Mouse (Mus musculus): ENCODE results near the gene 4931406C07Rik. TPM values are rescaled to one million over a fixed set of nuclear protein-coding genes. Genes with fewer than 3 reads are reported as not detected.
A peak's percentile ranks its signal among the peaks of the same experiment; 100 is the strongest.
"Not testable (repeated sequence)": the region's sequence is repeated elsewhere in the genome, so short reads cannot be mapped to it uniquely, and the experiment has no call there.

Gene 4931406C07Rik
- total RNA-seq, 1 experiment = 6.5 TPM

GRCm38 (mm10) chr9:15317223-15318169, 11.2 kb upstream of the 4931406C07Rik start:
- H3K36me3 ChIP-seq (ENCODE audit: control insufficient read depth, insufficient read depth, low read length, poor library complexity, severe bottlenecking) = peaks cover 33% of the 10 kb centered on the region; the same call in 1 of the 2 replicates
- no peaks in the 10 kb centered on the region for H3K9me3 ChIP-seq (ENCODE audit: control insufficient read depth, insufficient read depth, low read depth, low read length)
- no peak for DNase-seq (ENCODE audit: low read depth, low spot score)
- no peak overlapping the region for H3K27ac ChIP-seq (ENCODE audit: insufficient read depth, low read depth, low read length, poor library complexity, severe bottlenecking)
- H3K4me1 ChIP-seq (ENCODE audit: control insufficient read depth in 2 of 2, insufficient read depth in 2 of 2, low read length in 2 of 2, poor library complexity in 1 of 2) = no peaks in the 10 kb centered on the region
- H3K9ac ChIP-seq (ENCODE audit: insufficient read depth, low read depth, low read length, poor library complexity, severe bottlenecking) = no peak overlapping the region
- peak; percentile 45; the same call in 1 of the 2 replicates for TF ChIP-seq CHD2 (IDR thresholded peaks at IDR 0.05; ENCODE audit: low read depth, low read length)
- no peak for TF ChIP-seq ZNF384 (IDR thresholded peaks at IDR 0.05; ENCODE audit: low read depth, low read length)
- no peak overlapping the region for H3K4me3 ChIP-seq (ENCODE audit: insufficient read depth in 1 of 2, low read depth in 1 of 2, low read length in 2 of 2, poor library complexity in 1 of 2, severe bottlenecking in 1 of 2)
- in situ Hi-C loops (cut with MboI; ENCODE audit: low sequenced_read_pairs in 2 of 2, unreplicated experiment in 2 of 2) = no loop called here

- peaks cover 38% of the 10 kb centered on the region for H3K36me3 ChIP-seq (ENCODE audit: control insufficient read depth, insufficient read depth, low read length, poor library complexity, severe bottlenecking)
- DNase-seq (ENCODE audit: low read depth, low spot score); in situ Hi-C loops (cut with MboI; ENCODE audit: low sequenced_read_pairs in 2 of 2, unreplicated experiment in 2 of 2); H3K9me3 ChIP-seq (ENCODE audit: control insufficient read depth, insufficient read depth, low read depth, low read length); H3K27ac ChIP-seq (ENCODE audit: insufficient read depth, low read depth, low read length, poor library complexity, severe bottlenecking); H3K4me3 ChIP-seq (ENCODE audit: insufficient read depth in 1 of 2, low read depth in 1 of 2, low read length in 2 of 2, poor library complexity in 1 of 2, severe bottlenecking in 1 of 2); H3K9ac ChIP-seq (ENCODE audit: insufficient read depth, low read depth, low read length, poor library complexity, severe bottlenecking); H3K4me1 ChIP-seq (ENCODE audit: control insufficient read depth in 2 of 2, insufficient read depth in 2 of 2, low read length in 2 of 2, poor library complexity in 1 of 2): not testable (repeated sequence)
- peak; percentile 41; the same call in 1 of the 2 replicates for TF ChIP-seq CHD2 (IDR thresholded peaks at IDR 0.05; ENCODE audit: low read depth, low read length)
These were observed 10.0 kb upstream of the 4931406C07Rik start for GRCm38 (mm10) chr9:15316296-15316695.

- no peaks in the 10 kb centered on the region for H3K4me1 ChIP-seq (ENCODE audit: control insufficient read depth in 2 of 2, insufficient read depth in 2 of 2, low read length in 2 of 2, poor library complexity in 1 of 2)
These were observed 8.4 kb upstream of the 4931406C07Rik start for GRCm38 (mm10) chr9:15314619-15315018.

GRCm38 (mm10) chr9:15313633-15314032, 7.4 kb upstream of the 4931406C07Rik start:
- no peak for DNase-seq (ENCODE audit: low read depth, low spot score)
- TF ChIP-seq HCFC1 (IDR thresholded peaks at IDR 0.05; ENCODE audit: borderline replicate concordance, insufficient read depth, low read length) (no peak), CHD2 (IDR thresholded peaks at IDR 0.05; ENCODE audit: low read depth, low read length) (no peak)
- H3K9ac ChIP-seq (ENCODE audit: insufficient read depth, low read depth, low read length, poor library complexity, severe bottlenecking) = no peak overlapping the region
- no peaks in the 10 kb centered on the region for H3K9me3 ChIP-seq (ENCODE audit: control insufficient read depth, insufficient read depth, low read depth, low read length)
- no peak overlapping the region for H3K27ac ChIP-seq (ENCODE audit: insufficient read depth, low read depth, low read length, poor library complexity, severe bottlenecking)
- in situ Hi-C loops (cut with MboI; ENCODE audit: low sequenced_read_pairs in 2 of 2, unreplicated experiment in 2 of 2) = no loop called here
- no peaks in the 10 kb centered on the region for H3K4me1 ChIP-seq (ENCODE audit: control insufficient read depth in 2 of 2, insufficient read depth in 2 of 2, low read length in 2 of 2, poor library complexity in 1 of 2)
- H3K36me3 ChIP-seq (ENCODE audit: control insufficient read depth, insufficient read depth, low read length, poor library complexity, severe bottlenecking) = peaks cover 63% of the 10 kb centered on the region
- no peak overlapping the region for H3K4me3 ChIP-seq (ENCODE audit: insufficient read depth in 1 of 2, low read depth in 1 of 2, low read length in 2 of 2, poor library complexity in 1 of 2, severe bottlenecking in 1 of 2)

More at GRCm38 (mm10) chr9:15314619-15315018, 8.4 kb upstream of the 4931406C07Rik start:
- Histone ChIP-seq H3K36me3 (ENCODE audit: control insufficient read depth, insufficient read depth, low read length, poor library complexity, severe bottlenecking) (peaks cover 53% of the 10 kb centered on the region), H3K9me3 (ENCODE audit: control insufficient read depth, insufficient read depth, low read depth, low read length) (no peaks in the 10 kb centered on the region), H3K27ac (ENCODE audit: insufficient read depth, low read depth, low read length, poor library complexity, severe bottlenecking) (no peak overlapping the region), H3K4me3 (ENCODE audit: insufficient read depth in 1 of 2, low read depth in 1 of 2, low read length in 2 of 2, poor library complexity in 1 of 2, severe bottlenecking in 1 of 2) (no peak overlapping the region), H3K9ac (ENCODE audit: insufficient read depth, low read depth, low read length, poor library complexity, severe bottlenecking) (no peak overlapping the region)
- in situ Hi-C loops (cut with MboI; ENCODE audit: low sequenced_read_pairs in 2 of 2, unreplicated experiment in 2 of 2) = no loop called here
- TF ChIP-seq ZNF384 (IDR thresholded peaks at IDR 0.05; ENCODE audit: low read depth, low read length) = no peak
- TF ChIP-seq MAFK (IDR thresholded peaks at IDR 0.05; ENCODE audit: insufficient read depth, low read depth, low read length) = no peak
- TF ChIP-seq CHD2 (IDR thresholded peaks at IDR 0.05; ENCODE audit: low read depth, low read length) = no peak
- TF ChIP-seq HCFC1 (IDR thresholded peaks at IDR 0.05; ENCODE audit: borderline replicate concordance, insufficient read depth, low read length) = no peak
- no peak for TF ChIP-seq ZC3H11A (IDR thresholded peaks at IDR 0.05; ENCODE audit: borderline replicate concordance, low read depth, low read length)
- DNase-seq (ENCODE audit: low read depth, low spot score) = no peak

Data from ES-E14 (cell line).